Mouse (Mus musculus) adipocyte (in vitro differentiated cells): ENCODE measurements around the gene Hspd1.
"Not testable (repeated sequence)": the region's sequence is repeated elsewhere in the genome, so short reads cannot be mapped to it uniquely, and the experiment has no call there.

Experiments used
- DNase-seq: peaks from one replicate; pipeline ENCODE4 v3.0.0-alpha.2; 2016; ENCODE audit warnings: low spot score

The Hspd1 gene

DNA sequence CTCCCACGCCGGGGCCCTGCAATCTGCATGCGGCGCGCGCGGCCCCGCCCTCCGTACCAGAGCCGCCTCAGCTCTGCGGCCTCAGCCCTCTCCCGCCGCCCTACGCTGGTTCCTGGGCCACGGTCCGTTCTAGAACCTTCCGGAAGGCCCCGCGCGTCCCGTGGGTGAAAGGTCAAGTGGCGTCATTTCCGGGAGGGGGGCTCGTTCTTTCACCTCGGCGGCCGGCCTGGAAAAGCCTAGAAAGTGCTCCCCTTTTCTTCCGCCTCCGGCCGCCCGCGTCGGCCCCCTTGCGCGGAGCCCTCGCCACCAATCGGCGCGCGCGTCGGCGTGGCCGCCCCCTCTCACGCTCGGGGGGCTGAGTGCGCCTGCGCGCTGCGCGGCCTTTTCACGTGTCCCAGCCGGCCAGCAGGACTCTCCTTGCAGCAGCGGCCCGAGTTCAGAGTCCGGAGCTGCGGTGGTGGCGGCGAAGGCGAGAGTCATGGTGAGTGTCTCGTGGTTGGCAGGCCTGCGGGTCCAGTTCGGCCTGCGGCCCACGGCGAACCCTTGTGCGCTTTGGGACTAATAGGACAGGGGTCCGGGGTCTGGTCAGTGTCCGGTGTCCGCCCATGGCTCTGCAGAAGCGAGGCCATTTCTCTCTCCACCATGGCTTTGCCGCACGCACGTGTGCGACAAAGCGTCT is at the start of gene Hspd1, which contains the start of gene Hspe1:
Gene Hspd1 (minus strand): TSS at position 312 of the 679 bp plus-strand sequence.
Gene Hspe1 (plus strand): TSS at position 201 of the 679 bp plus-strand sequence.
- DNase-seq = peak; percentile 99

DNA sequence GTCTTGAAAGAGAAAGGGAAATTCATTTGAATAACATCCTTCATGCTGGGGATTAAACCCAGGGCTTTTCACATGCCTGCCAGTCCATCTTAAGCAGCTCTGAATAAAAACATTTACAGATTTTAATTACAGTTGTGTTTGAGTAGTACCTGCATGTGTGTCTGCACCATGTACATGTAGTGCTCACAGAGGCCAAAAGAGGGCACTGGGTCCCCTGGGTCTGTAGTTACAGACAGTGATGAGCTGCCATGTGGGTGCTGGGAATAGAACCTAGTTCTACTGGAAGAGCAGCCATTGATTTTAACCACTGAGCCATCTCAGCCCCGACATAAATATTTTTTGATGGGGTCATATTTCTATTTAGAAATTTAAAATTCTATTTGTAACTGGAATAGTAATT is 47.8 kb upstream of the Hspd1 start:
- DNase-seq = no peak

DNA sequence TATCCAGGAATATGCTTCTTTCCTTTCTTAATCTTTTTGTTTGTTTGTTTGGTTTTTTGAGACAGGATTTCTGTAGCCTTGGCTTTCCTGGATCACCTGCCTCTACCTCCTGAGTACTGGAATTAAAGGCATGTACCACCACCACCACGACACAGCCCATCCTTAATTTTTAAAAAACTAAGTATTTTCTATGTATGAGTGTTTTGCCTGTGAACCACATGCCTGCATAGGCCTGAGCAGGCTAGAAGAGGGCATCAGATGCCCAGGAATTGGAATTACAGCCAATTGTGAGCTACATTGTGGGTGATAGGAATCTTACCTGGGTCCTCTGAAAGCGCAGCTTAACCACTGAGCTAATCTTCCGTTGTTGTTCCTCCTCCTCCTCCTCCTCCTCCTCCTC is 46.3 kb upstream of the Hspd1 start:
- no peak for DNase-seq

DNA sequence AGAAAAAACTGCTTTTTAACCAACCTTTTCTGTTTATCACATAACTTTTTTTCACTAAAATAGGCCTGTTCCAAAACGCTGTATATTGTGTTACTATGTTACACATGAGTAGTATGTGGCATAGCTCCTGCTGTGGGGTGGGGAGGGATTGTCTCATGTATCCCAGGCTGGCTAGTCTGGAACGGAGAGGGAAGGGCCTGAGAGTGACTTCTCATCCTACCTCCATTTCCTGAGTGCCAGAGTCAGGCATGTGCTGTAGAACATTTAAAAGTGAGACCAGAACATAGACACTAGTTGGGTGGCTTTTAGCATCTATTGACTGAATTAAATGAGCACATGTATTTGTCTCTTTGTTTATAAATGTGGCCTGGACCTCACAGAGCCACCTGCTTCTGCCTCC is 45.1 kb upstream of the Hspd1 start:
- no peak for DNase-seq

DNA sequence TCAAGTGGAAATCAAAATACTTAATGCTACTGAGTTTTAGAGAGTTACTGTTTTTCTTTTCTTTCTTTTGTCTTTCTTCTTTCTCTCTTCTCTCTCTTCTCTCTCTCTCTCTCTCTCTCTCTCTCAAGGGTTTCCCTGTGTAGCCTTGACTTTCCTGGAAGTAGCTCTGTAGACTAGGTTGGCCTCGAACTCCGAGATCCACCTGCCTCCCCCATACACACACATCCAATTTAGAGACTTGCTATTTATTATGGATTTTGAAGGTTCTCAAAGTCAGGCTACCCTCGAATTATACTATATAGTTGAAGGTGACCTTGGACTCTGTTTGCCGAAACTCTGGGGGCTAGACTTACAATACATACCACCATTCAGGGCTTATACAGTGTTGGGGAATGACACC is 44.3 kb upstream of the Hspd1 start:
- no peak for DNase-seq

DNA sequence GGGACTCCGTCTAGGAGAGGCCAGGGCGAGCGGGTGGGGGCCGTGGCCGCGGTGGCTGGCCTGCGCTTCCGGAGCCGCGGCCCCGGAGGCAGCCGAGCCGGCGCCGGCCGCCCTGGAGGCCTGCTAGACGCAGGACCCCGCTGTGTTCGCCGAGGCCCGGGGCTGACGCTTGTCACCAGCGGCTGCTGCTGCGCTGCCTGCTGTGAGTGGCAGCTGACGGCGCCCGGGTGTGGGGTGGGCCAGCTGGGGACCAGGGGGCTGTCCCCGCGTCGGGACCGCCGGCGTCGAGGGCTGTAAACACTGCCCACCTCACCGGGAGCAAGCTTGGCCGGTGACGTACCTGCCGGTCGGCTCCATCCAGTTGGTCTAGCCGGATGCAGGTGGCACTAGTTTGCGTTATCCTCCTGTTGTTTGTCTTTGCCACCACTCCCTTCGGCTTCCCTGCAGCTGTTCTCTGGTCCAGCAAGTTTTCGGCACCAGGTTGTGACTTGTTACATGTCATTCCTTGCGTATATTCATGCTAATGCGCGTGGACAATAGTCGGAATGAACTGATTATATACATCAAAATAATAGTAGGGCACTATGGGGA is 43.5 kb upstream of the Hspd1 start:
- DNase-seq = peak; percentile 43

DNA sequence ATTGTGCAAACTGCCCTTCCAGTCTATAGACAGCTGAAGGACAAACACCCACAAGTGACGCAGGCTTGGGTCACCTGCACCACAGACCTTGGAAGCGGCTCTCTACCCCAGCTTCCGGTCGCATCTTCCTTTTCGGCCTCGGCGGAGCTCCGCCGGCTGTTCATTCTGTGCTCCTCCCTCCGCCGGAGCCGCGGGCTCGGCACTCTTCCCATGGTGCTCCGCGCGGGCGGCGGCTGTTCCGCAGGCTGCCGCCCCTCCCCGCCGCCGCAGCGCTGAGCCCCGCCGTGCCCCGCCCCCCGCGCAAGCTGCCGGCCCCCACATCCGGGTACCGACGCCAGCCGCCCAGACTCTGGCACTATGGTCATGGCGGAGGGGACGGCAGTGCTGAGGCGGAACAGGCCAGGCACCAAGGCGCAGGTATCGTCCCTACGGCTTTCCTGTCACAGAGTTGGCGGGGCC is 42.9 kb upstream of the Hspd1 start, which contains the start of gene Mob4:
Gene Mob4 (plus strand): TSS at position 289 of the 459 bp plus-strand sequence.
- DNase-seq = peak; percentile 88

DNA sequence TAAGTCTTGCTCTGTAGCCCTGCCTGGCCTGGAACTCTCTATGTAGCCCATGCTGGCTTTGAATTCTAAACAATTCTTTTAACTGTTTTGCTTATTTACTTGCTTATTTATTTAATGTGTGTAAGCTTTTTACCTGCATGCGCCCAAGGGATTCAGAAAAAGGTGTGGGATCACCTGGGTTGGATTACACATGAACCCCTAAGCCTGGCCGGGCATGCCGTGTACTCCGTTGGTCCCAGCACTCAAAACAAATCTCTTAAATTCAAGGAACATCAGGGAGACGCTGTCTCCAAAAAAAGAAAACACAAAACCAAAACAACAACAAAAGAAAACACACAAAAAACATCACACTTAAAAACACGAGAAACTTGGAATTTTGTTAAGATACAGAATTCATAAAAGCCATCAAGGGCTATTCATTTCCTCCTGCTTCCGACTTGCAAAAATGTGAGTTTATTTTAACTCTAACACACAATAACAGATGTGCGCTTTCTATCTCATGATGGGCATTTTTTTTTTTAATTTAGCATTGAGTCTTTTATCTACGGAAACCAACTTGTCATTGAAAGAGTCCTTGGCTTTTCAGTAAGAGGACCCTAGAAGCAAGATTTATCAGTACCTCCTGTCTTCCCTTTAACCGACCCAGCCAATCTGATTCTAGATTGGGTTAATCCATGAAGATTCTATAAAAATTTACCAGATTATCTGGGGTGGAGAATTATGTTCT is 42.3 kb upstream of the Hspd1 start:
- no peak for DNase-seq

DNA sequence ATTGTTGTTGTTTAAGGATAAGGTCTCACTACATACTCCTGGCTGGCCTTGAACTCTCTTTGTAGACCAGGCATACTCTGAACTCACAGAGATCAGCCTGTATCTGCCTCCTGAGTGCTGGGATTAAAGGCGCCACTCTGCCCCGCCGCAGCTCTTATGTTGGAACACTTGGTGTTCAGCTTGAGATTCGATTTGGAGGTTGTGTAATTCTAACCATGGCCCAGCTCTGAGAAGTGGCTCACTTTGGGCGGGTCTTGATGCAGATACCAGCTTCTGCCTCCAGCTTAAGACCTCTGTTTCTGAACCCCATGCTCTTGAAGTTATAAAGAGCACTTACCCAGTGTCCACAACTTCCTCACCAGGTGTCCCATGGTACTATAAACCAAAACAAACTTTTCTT is 41.7 kb upstream of the Hspd1 start:
- no peak for DNase-seq

DNA sequence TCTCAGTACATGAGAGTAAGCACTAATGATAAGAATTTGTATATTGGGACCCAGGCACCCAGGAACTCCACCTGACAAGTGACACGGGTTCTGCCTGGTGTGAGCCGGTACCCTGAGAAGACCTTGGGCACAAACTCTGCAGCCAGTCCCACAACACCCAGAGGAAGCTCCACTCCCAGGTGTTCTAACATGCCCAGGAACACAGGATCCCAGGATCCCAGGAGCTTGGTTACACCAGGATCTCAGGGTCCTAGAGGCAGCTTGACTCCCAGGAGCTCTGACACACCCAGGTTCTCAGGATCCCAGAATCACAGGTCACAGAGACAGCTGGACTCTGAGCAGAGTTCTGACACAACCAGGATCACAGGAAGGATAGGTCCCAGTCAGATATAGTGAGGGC is 36.1 kb upstream of the Hspd1 start:
- not testable (repeated sequence) for DNase-seq

DNA sequence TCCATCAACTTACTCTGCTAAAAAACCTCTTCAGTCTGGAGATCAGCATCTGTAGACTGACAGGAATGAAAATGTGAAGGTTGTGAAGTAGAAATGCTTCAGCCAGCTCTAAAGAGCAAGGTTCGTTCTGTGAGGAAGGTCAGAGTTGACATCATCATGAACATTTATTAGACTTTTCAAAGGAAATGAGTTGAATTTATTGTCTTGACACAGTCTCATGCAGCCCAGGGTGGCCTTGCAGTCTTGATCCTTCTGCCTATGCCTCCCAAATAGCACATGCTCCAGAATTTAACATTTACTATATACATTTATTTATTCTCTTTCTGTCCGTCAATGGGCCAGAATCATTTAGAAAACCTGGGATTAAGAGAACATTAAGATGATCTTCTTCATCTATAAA is 35.5 kb upstream of the Hspd1 start:
- no peak for DNase-seq

DNA sequence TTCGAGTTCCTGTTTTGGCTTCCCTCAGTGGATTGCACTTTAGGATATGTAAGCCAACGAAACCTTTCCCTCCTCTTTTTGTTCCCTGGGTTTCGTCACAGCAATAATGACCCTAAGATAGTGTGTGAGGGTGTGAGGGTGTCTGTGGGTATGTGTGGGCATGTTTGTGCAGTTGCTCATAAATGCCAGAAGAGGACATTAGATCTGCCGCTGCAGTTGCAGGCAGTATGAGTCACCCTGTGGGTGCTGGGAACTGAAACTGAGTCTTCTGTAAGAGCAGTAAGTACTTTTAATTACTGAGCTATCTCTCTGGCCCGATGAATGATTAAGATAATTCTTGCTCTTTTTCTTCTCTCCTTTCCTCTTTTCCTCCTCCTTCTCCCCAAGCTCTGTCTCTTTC is 35.0 kb upstream of the Hspd1 start:
- DNase-seq = no peak

DNA sequence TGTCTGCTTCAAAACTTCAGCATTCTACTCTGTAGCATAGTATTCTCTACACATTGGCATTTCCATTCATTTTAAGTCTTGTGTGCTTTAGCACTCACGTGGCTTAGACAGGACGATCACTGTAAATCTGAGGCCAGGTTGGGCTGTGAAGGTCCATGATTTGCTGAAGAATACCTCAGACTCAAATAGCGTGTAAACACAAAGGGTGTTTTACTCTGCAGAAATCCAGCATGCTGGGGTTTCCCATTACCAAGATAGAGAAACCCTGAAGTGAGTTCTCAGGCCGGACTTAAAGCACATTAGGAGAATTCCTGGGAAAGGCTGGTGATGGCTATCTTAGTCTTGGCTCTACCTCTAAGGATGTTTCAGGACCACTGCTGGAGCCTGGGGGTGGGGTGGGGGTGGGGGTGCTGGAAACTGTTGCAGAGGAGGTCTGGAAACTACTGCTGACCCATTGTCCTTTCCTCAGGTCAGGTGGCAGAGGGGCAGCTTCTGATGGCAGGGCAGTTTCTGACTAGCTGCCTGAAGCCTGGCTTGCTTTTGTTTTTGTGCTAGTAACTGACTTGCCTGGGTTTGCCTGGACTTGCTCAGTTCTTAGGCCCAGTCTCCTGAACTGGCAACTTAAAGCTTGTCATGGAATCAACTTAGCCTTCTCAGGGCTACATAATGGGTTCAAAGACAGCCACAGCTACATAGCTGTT is 21.2 kb upstream of the Hspd1 start:
- no peak for DNase-seq

DNA sequence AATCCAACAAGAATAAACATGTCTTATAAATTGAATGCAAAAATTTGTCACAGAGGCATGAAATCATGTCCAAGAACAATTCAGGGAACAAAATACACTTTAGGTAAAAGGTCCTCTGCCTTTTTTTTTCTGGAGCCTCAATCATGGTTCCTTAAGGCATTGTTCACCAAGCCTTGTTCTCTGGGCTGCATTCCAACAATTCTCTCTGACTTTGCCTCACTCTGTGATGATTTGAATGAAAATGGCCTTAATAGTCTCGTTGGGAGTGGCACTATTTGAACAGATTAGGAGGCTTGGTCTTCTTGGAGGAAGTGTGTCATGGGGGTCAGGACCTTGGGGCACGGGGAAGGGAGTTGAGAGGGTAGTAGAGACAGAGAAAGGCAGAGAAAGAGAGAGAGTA is 20.4 kb upstream of the Hspd1 start:
- peak; percentile 69 for DNase-seq

DNA sequence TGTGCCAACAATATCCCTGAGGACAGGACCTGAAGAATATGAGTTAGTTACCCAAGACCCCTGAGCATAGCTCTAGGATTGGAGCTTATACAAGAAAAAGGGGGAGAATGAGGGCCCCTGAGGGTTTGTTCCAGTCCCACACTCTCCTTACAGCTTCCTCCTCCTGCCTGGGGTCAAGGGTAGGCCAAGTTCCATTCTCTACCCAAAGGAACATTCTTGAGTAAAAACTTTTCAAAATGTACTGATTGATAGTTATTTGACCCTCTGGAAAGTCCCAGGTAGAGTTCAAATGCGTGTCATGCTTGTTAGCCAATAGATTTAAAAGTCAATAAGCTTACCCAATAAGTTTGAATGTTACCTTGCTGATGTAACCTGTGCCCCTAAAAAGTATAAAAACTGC is 19.6 kb upstream of the Hspd1 start:
- DNase-seq = no peak

DNA sequence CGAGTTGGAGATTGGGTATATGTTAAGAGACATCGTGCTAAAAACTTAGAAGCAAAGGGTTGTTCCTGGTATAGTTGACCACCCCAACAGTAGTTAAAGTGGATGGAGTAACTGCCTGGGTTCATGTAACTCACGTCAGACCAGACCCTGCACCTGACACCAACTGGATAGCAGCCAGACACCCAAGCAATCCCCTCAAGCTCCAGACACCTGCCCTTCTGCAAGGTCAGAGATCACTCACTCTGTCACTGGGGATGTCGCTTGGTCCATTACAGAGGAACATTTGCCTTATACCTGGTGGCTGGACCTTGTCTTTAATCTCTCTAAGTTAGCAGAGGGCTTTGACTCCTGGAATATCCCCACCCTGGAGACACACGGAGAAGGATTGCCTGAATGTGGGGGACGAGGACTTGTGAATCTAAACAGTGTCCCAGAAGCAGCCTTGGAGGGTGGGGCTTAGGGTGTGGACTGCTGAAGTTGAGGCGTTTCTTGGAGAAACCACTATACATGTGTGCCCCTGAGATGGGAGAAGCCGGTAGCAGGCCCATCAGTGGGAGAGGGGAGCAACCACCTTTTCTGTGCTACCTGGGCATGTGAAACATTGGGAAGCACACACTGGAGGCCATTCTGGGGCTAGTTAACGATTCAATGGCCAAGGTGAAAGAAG is 19.0 kb upstream of the Hspd1 start:
- DNase-seq = no peak

DNA sequence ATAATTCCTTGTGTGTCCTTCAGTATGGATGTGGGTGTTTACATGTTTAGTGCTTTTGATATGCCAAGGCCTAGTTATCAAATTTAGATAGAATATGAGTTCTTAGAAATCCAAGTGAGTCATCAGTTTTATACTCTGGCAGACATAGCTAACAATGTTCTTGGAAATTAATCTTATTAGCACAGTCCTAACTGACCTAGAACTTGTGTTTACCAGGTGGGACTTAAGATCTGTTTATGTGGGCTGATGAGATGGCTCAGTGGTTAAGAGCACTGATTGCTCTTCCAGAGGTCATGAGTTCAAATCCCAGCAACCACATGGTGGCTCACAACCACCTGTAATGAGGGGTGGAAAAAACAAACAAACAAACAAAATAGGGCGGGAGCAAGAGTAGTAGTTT is 4.4 kb upstream of the Hspd1 start:
- DNase-seq = no peak

DNA sequence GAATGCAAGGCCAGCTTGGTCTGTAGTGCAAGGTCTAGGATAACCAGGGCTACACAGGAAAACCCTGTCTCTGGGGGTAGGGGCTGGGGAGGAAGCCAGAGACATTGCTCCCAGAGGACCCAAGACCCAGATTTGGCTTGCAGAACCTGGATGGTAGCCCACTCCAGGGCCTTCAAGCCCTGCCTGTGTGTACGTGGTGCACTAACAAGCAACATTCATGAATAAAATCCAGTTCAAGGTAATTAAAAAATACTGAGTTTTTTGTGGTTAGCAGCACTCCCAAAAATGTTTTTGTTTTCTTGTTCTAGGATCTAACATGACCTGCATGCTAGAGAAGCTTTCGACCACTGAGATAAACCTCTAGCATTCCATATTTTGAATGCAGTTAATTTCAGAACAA is 4.0 kb upstream of the Hspd1 start:
- no peak for DNase-seq

DNA sequence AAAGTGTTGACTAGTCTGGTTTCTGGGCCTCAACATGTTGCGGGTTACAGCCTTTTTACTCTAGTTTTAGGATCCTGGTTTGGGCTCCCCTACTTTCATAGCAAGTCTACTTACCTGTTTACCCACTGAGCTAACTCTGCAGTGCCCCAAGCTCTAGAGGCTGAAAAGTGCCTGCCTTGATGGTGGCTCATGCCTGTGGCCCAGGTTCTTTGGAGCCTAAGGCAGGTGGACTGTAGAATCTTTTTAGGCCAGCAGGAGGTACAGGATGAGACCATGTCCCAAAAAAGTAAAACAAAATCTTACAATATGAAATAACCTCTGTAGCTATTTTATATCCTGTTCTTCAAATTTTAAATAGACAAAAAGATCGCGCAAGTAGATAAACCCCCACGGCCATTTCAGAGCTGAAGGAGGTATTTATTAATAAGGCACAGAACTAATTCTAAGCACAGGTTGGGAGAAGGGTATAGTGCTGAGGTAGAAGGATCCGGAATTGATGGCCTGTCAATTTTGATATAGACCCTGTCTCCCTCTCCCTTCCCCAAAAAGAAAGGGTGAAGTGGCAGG is 1.5 kb upstream of the Hspd1 start:
- DNase-seq = no peak

DNA sequence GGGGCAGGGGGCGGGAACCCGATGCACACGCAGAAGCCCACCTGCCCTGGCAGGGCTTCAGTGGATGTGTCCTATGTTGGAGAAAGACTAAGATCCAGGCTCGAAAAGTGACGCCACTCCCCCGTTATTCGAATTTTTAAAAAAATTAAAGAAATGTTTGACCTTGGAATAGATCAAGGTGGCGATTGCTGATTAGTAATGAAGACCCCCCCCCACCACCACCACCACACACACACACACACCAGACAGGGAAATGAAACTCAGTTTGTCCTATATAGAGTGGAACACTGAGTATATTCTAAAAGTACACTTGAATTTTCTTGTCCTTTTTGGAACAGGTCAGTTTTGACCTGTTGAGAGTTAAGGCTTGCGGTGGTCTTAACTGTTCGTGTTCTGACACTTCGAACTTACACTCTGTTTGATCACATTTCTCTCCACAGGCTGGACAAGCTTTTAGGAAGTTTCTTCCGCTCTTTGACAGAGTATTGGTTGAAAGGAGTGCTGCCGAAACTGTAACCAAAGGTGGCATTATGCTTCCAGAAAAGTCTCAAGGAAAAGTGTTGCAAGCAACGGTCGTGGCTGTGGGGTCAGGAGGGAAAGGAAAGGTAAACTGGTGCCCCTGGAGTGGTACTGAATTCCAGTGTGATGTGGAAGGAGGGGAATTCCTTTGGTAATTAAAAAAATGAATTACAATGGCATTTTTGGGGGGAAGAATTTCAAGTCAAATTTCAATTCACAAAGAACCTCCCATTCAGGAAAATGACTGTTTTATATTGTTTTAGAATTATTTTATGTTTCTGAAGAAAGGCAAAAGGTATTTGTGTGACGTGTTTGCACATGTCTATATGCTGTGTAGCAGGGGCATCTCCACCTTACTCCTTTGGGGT is 811 bp upstream of the Hspd1 start:
- peak; percentile 52 for DNase-seq
